Mouse (Mus musculus) B cell, adult (primary cell): ENCODE results near the gene Chst7. TPM values are rescaled to one million over a fixed set of nuclear protein-coding genes. Genes with fewer than 3 reads are reported as not detected.

ENCODE experiments used
- total RNA-seq: library from RNA; stranded (reverse); gene quantifications from 4 replicates; pipeline ENCODE4 v1.2.4, GENCODE M21; 2023; ENCODE audit not compliant: inconsistent age

Chst7 gene
- total RNA-seq: 0.26 to 0.74 TPM in 2 of 4 replicates, not detected in the others

GRCm38 (mm10) chrX:20059381-20059971 lies at the start of gene Chst7:
Chst7 (plus strand) TSS chrX:20059560.

Other genes with a start within 250 kb of the Chst7 start
- gene Slc9a7, start 232.2 kb downstream of the Chst7 start, total RNA-seq: 75.5 to 91.2 TPM (median 81.3 TPM) in 4 replicates